Mouse (Mus musculus) retina, embryonic 14.5 days (tissue): ENCODE results near the gene Anxa1.

Experiments used
- DNase-seq: peaks from one replicate; pipeline ENCODE4 v3.0.0-alpha.2; 2015; ENCODE audit warnings: low spot score

Anxa1 gene

DNA sequence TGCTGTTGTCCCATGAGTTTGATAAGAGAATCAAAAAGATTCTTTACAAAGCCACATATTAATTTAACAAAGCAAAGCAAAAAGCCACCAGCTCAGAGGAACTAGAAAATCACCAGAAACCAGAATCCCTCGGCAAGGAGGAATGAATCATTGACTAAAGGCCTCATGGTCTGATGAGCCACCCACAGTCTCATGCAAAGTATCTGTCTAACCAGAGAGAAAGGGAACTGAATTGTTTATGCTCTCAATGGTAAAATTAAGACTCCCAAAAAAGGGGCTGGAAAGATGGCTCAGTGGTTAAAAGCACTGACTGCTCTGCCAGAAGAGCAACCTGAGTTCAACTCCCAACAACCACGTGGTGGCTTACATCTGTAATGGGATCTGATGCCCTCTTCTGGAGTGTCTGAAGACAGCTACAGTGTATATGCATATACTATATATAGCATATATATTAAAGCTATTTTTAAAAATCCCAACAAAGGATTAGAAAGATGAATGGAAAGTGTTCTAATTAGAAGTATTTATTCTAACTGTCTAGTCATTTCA lies 9.5 kb downstream of the Anxa1 start:
- DNase-seq = no peak

DNA sequence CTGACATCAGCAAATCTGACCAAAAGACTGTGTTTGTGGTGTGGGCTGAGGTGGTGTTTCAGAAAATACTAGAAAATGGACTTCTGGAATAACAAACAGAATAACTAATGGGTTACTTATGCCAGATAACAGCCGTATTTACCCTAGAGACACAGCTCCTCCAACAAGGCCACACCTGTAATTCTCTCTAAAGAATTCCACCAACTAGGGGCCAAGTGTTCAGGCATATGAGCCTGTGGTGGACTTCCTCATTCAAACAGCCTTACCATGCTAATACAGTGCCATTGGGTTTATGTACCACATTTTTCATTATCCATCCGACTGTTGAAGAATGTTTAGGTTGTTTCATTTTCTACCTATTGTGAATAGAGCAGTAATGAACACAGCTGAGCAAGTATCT lies 20.6 kb downstream of the Anxa1 start:
- DNase-seq = no peak

DNA sequence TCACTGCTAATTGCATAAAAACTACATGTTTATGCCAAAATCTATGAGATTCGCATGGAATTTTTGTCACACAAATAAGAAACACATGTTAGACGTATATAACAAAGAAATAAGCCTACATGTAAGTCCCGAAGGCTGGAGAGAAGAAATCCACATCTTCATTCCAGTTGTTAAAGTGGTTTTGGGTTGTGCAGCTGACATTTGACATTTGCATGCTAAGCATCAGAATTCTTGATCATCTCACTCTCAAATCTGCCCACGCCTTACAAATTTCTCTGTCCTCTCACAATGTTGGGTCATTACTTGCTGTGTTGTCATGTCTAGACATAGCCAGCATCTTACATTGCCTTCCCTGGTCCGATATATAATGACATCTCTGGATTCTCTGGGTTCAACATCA lies 24.2 kb downstream of the Anxa1 start:
- DNase-seq = no peak

DNA sequence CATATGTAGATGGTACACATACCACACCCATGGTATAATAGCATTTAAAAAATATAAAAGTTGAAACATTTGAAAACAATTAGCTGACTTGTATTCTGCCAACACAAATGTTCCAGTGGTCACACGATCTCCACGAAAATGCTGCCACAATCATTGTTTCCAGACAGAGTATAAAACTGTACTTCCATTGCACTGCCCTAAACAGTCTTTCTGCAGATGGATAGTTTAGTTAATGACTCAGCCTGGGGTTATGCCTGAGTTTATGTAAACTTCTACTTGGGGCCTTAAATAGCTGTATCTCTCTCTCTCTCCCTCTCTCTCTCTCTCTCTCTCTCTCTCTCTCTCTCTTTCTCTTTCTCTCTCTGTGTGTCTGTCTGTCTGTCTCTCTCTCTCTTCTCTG lies 24.7 kb downstream of the Anxa1 start:
- DNase-seq = no peak

DNA sequence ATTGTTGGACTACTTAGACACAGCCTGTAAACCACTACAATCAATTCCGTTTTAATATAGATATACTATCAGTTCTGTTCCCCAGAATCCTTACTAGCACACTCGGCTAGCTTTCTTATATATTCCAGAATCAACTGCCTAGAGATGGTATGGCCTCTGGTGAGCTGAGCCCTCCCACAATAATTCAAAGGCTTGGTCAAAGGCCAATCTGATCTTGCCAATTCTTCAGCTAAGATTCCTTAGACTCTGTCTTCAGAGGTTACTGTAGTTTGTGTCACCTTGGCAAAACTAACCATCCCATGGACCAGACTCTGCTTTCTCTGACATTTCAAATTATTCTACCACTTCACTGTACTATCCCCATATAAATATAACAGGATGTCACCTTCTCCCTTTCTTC lies 25.4 kb downstream of the Anxa1 start:
- no peak for DNase-seq

DNA sequence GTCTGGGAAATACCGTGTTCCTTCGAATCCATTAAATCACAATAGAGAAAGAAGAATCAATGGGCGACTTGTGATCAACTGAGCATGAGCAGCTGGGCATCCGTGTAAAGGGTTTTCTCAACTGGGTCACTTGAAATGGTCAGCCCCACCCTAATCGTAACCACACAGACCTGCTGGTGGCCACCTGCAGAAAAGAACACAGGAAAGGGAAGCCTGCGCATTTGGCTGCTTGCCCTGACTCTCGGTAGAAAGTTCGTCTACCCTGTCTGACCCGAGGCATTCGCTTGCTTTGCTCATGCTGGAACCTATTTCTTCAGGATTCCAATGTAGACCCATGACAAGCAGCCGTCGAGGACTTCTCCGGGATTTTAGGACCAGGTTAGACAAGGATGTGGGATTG lies 25.8 kb downstream of the Anxa1 start:
- no peak for DNase-seq

DNA sequence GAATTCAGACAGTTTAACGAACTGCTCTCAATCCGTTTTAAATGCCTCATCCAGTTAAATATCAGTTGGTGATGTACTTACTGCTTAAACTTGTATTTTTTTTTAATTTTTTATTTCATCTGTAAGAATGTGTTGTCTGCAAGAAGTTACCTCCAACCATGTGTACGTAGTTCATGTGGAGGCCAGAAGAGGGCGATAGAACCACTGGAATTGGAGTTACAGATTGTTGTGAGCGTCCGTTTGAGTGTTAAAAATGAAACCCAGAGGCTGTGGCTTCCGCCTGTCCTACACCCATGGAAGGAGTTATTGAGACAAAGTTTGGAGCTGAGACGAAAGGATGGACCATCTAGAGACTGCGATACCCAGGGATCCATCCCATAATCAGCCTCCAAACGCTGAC lies 27.5 kb downstream of the Anxa1 start:
- DNase-seq = peak; percentile 44

DNA sequence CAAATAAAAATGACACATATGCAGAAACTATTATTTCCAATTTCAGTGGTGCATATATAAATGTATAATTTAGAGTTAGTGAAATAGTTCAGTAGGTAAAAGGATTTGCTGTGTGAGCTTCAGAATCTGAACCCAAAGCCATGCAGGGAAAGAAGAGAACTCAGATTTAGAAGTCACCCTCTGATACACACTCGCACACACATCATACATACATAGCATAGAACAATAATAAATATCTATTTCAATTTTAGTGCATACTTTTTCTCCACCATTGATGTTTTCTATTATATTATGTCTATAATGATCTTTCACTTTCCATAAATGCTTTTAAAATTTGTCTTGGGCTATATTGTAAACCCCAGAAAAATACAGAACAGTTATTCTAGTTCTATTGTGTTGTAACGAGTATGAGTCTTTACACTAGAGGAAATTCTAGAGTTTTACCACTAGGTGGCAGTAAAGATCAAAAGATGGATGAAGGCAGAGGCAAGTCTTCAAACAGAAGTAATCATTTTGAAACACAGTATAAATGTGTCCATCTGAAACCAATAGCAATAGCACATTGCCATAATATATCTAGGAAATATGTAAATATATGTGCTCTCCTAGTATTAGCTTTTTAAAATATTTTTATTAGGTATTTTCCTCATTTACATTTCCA lies 28.7 kb downstream of the Anxa1 start:
- peak; percentile 81 for DNase-seq

DNA sequence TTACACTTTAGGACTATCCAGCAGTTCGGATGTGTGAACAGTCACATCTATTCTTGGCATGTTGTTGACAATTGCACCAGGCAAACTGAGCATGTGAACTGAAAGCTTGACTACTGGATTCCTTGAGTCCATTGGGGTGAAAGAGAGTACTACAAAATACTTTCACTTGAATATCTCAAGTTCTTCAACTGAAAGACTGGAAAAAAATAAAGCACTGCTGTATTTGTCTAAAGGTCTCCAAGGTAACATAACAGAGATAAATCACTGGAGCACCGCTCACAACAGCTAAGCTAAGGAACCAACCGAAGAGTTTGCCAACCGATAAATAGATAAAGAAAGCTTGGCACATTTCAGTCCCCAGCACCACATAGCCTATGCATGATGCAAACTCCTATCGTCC lies 32.1 kb downstream of the Anxa1 start:
- DNase-seq = no peak

DNA sequence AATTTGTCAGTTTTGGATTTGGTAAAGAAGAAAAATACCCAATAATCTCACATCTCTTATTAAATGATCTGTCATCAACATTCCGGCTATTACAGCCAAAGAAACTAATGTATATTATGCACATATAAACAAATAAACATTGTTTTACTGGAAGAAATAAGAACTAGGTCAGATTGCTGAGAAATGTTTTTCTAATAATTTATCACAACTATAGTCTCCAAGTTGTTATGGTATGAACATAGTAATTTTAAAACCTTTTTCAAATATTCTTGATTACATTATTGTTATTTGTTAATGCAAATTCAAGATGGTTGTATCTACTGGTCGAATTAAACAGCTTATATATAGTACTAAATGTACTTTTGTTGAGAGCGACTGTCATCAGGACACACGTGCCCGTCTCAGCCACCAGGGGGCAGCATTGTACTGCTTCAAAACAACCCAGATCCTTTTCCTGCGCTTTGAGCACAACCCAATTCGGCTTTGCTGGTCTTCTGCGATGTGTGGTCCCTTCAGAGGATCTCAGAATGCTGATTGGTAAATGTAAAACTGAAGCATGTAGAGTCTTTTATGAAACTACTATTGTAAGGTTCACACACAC lies 45.3 kb downstream of the Anxa1 start:
- DNase-seq = peak; percentile 92

DNA sequence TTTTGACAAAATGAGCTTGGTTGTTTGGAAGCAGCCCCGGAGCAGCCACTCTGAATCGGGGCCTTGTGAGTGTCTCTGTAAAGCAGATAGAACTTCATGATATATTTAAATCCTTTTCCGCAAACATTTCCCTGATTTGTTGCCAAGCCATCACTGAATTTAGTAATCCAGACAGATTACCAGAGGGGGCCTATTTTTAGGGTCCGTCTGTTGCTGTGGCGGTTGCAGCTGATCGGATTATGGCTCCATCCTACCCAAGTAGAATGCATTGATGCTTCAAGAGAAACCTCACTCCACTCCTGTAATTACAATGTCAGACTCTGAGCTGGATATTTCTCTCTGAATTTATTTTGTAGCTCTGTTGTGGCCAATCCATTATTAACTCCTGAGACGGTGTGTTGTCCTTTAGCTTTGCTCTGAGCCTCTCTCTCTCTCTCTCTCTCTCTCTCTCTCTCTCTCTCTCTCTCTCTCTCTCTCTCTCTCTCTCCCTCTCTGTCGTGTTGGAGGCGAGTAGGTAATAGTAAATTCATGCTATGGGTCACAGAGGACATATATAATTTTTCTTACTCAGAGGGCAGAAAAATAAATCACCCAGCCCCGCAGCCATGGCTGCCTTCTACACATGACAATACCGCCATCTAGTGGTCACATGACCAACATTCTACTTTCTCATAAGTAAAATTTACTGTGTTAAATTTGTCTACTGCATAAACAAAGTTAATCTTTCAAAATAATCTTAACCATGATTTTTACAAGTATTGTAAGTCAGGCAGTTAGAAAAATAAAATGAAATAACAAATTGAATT lies 46.0 kb downstream of the Anxa1 start:
- DNase-seq = peak; percentile 94

DNA sequence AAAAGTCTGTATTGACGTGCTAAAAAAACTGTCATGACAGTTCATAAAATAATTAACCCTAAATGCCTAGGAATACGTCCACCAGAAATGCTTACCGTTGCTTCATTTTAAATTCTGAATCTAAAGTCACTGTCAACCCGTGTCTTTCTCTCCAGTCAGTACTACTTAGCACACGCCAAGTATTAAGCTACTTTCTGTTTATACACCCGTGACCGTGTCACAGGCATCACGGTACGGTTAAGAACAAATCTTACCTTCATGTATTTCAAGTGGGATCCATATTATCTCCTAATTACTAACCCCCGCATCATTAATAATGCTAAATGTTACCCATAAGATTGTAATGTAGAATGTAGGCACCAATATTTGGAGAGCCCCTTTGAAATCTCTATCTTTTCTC lies 46.7 kb downstream of the Anxa1 start:
- peak; percentile 37 for DNase-seq
